Mouse (Mus musculus) right cerebral cortex, adult 2 months (tissue): ENCODE results near the gene Cd7.
"Not testable (repeated sequence)": the region's sequence is repeated elsewhere in the genome, so short reads cannot be mapped to it uniquely, and the experiment has no call there.

Experiments used
- DNase-seq, 2 experiments: peaks; one replicate each; pipeline ENCODE4 v3.0.0; 2021 to 2022; ENCODE audit warnings: low spot score in 2 of 2

Gene Cd7

DNA sequence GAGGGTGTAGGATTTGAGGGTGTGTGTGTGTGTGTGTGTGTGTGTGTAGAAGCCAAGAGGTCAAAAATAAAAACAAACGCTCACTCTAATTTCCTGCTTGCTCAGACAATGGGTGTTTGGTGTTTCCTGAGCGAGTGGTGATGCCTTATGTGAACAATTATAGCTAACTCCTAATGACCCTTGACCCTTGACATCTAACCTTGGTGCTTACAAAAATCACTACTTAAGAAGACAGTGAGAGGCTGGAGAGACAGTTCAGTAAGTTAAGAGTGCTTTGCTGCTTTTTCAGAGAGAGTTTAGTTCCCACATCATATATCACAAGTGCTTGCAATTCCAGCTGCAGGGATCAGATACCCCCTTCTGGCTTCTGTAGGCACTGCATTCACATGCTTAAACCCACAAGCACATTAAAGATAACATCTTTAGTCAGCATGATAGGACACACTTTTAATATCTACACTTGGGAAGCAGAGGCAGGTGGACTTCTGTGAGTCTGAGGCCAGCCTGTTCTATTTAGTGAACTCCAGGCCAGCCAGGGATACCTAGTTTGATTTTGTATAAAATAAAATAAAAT, 8.7 kb upstream of the Cd7 start:
- peak; percentile 36 to 41 for DNase-seq

GRCm38 (mm10) chr11:121045286-121045685, 6.1 kb upstream of the Cd7 start:
- no peak for DNase-seq

- not testable (repeated sequence) for DNase-seq
Measured at GRCm38 (mm10) chr11:121043025-121043424, 3.8 kb upstream of the Cd7 start.

DNA sequence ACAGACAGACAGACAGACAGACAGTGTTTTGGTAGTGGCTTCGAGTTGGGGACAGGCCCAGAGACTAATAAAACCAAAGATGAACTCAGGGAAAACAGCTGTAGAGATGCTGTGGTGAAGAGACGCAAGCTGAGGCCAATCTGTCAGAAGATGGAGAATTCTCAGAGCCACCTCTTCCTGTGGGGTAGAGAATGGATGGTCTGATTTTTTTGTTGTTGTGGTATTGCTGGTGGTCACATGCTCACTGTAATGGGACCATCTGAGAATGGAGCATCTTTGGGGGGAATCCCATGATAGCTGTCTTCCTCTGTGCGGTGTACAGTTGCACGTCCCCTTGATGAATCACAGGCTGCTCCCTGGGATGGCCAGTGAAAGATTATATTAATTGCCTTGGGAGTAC, 3.3 kb upstream of the Cd7 start:
- DNase-seq: no peak

- DNase-seq: no peak
Measured at GRCm38 (mm10) chr11:121041636-121042035, 2.4 kb upstream of the Cd7 start.

DNA sequence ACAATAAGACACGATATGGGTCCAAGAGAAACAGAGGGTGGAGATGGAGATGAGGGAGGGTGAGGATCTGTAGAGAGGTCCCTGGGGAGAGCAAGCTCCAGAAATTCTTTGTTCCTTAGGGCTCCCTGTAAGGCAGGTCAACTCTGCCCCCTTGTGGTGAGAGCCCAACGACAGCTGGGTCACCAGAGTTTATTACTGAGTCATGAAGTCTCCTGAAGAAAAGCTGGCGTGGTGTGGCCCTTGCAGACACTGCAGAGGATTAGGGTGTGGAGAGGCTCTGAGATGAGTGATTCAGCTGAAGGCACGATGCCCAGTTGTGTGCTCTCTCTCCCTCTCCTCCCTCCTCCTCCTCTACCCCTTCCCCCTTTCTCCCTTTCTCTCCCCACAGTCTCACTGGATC, 2.0 kb upstream of the Cd7 start:
- DNase-seq: peak; percentile 84 to 91

DNA sequence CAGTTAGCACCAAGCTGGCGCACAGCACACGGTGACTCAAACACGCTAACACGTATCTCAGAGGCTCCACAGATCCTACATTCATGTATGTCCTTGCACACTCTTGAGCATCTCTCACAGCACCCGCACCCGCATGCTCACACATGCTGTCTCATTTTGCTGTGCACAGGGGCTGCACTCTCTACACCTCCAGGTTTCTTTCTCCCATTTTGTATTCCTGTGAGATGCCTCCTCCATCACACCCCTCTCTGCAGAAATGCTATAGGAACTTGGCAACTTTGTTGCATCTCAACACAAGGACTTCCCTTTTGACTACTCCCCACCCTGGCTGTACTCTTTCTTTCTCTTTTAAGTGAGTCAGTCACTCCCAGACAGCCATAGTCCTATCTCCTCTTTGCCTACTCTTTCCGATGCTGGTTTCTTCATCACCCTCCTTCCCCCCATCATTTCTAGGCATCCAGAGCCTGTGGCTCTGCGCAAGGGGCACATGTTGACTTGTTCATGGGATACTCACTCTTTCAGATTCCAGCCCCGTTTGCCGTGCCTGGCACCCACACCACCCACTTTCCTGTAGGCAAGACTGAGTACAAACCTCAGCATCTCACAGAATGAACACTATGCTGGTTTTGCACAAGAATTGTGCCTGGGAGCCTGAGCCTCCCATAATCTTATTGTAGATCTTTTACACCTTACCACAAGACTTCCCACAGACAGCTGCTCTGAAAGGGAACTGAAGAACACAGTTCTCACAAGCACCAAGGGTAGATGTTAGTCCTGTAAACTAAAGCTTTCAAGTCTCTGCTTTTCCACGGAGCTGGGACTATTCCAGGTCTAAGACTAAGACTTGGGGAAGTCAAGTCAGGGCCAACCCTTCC, 615 bp downstream of the Cd7 start:
- peak; percentile 28 to 52 for DNase-seq

DNA sequence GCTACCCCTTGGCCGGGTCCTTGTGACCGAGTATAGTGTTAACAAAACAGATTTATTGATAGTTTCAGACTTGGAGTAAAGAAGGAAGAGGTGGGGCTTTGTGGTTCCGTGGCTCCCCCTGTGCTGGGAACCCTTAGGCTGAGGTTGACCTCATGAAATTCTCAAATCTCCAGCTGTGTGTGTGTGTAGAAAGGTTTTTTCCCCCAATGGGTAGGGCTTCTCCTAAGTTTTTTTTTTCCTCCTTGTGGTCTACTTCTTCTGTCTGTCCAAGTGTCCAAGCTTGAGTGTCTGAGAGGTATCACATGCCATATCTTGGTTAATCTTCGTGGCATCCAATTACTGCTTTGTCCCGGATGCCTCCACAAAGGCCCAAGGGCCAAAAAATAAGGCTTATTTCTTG, 6.1 kb downstream of the Cd7 start:
- DNase-seq: no peak

DNA sequence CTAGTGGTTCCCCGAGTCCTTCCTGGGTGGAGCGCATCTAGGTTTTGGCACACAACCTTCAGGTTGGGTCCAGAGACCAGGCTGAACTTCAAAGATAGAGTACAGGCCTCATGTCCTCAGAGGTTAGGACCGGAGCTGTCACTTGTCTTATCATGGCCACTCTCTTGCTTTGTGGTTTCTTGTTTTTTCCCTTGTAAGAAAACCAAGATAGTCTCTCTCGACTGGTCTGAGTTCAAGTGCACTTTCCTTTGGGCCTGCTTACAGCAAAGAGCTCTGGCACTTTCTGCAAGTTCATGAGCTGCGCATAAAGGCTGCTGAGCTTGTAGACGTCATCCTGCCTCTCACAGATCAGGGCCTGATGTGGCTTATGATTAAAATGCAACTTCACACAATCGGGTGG, 12.0 kb downstream of the Cd7 start:
- no peak for DNase-seq

- DNase-seq: no peak
Measured at GRCm38 (mm10) chr11:121024163-121024562, 15.1 kb downstream of the Cd7 start.

DNA sequence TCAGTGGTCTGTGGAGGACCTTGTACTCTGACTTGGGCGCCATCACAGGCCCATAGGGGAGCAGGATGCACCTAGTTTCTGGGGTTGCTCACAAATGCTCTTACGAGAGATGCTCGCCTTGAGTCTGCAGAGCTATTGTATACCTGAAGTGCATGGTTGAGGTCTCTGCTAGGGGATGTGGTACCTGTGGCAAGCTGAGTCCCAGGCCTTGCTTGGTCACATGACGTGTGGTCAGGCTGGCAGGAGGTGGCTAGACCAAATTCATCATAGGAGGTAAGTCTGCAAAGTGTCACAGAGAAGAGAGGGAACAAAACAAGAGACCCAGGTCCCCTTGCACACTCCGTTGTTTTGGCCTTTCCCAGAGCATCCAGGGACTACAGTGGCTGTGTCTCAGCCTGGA, 19.7 kb downstream of the Cd7 start:
- no peak for DNase-seq

GRCm38 (mm10) chr11:121017703-121018102, 21.5 kb downstream of the Cd7 start:
- DNase-seq: peak; percentile 57 to 66

GRCm38 (mm10) chr11:121015472-121015871, 23.7 kb downstream of the Cd7 start:
- DNase-seq: no peak

DNA sequence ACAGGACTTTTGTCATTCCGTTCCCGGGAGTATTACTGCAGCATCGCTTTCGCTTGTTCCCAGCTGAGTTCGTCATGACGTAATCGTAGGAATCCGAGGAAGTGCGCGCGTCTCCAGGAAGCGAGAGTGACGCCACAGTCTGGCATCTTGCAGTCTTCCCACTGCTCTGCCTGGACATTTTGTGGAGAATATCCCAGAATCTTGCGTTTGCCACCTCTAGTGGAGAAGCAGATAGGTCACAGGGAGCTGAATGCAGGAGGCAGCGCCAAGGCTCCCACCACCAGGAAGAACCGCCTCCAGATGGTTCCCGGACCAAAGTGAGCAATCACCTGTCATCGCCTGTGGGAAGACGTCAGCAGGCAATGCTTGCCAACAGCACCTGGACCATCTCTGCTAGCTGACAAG, 24.3 kb downstream of the Cd7 start:
- peak; percentile 68 to 76 for DNase-seq

GRCm38 (mm10) chr11:121013656-121014055, 25.6 kb downstream of the Cd7 start:
- no peak for DNase-seq

DNA sequence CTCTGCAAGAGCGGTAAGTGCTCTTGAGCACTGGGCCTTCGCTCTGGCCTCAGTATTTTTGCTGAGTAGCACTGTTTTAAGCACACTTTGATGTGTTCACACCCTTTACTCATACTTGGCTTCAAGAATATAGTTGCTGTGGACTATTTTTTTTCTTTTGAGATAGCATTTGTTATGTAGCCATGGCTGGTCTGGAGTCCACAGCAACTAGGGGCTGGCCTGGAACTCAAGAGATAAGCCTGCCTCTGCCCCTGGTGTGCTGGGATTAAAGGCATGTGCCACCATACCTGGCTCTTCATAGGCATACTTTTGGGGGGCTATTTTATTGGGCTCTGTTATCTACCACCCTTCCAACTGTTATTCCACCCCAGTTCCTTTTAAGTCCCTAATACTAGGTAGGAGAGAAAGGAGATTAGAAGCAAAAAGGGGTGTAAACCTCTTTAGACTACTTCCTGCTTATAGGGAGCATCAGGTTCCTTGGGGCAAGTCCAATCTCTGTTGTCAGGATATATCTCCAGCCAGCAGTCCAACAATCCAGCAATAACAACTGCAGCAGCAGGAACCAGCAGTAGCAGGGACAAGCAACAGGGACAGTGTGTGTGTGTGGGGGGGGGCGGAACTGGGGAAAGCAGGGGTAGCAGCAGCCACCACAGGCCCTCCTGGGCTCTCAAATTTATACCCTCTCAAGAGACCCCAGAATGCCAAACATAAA, 29.0 kb downstream of the Cd7 start:
- DNase-seq: no peak

- no peak for DNase-seq
Measured at GRCm38 (mm10) chr11:121006184-121006583, 33.0 kb downstream of the Cd7 start.

DNA sequence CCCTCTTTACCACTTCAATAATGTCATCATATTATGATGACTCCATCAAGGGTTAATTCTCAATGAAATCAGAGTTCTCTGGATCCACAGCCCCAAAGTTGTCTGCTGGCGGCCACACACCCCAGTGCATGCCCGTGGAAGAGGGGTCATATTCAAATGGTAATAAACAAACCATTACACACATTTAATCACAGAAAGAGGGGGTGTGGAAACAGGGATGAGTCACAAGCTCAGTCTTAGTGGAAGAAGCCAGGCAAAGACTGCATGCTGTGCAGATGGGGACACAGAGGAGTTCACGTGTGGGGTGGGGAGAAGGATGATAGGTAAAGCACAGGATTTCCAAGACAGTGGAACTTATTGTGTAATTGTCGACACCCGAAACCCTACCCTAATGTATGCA, 34.9 kb downstream of the Cd7 start:
- DNase-seq: no peak

DNA sequence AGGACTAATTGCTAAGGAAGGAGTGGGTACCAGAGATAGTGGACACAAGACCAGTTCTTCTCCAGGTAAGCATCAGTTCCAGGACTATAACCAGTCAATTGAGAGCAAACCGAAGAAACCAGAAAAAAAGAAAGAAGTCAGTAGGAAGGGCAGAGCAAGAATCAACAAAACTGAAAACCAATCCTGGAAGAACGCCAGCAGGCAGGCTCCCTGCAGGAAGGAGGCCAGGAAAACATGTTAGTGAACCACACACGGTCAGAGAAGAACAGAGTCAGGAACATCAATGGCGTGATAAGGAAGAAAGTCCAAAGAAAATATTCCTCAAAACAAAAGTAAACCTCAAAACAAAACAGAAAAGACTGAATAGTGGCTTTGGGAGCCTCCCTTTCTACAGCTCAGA, 37.3 kb downstream of the Cd7 start:
- no peak for DNase-seq

DNA sequence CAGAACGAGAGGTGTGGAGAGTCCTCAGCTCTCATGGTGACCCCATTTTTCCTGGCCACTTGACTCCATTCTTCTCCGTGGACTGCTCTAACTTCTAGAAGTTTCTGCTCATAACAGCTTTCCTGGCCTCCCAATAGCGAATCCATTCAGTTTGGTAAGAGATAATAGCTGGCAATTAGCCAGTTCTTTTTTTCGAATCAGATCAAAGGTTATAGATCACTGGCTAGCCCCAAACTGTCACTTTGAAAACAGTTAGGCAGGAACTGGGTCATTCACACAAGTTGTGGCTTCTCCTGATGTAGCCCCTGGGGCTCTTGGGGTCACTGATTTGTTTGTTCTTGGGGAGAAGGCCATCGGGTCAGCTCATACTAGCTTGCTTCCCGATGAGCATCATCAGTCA, 44.5 kb downstream of the Cd7 start:
- DNase-seq: no peak

DNA sequence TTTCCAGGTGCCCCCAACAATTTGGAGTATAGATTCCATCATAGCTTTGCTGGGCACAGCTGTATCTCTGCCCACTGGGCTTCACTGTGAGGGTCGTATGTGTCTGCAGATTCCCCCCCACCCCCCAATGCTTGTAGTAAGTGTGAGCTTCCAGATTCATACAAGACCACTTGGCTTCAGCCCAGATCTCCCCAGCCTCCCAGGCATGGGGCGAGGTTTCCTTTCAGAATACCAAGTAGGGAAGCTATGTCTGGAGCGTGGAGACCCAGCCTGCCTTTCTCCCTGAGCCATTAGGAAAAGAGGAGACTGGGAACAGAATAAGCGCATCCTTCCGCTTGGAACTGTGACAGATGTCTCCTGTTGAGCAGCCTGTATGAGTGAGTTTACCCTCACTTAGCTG, 45.6 kb downstream of the Cd7 start:
- DNase-seq: no peak

DNA sequence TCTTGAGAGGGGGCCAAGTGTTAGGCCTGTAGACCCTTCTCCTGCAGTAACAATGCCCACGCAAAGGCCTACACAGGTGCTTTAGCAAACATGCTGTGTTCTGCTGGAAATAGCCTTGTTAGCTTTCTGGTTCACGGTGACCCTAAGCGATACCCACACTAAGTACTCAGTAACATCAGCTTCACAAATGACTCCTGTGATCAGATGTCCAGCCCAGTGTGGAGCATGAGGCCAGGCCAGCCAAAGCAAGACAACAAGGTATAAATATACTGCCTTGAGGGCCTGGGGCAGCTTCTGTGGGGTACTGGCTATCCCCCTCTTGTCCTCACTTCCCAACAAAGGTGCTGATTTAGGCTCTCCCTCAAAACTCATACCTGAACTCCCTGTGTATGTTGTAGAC, 46.1 kb downstream of the Cd7 start:
- no peak for DNase-seq

DNA sequence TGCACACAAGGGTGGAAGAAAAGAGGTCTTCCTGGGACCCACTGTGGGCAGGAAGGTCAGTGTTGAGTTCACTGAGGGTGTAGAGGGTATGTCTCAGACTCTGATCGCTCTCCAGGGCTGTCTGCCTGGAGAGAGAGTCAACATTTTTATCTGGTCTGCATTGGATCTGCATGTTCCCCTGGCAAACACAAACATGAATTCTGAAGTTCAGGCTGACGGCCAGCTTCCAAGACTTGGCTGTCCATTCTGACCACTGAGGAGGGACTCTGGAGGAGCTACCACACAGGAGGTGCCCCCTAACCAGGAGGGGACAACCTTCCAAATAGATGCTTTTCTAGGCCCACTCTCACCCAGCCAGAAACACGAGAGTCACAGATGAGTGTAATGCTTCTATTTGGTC, 47.4 kb downstream of the Cd7 start:
- DNase-seq: no peak
